Mouse (Mus musculus) frontal cortex, postnatal 10 days (tissue): Measurements from ENCODE around the gene Wdr72.

Experiments used
- DNase-seq, 2 experiments: peaks; one replicate each; pipeline ENCODE4 v3.0.0; 2022; ENCODE audit warnings: low spot score in 2 of 2, mixed read lengths in 1 of 2

The Wdr72 gene

DNA sequence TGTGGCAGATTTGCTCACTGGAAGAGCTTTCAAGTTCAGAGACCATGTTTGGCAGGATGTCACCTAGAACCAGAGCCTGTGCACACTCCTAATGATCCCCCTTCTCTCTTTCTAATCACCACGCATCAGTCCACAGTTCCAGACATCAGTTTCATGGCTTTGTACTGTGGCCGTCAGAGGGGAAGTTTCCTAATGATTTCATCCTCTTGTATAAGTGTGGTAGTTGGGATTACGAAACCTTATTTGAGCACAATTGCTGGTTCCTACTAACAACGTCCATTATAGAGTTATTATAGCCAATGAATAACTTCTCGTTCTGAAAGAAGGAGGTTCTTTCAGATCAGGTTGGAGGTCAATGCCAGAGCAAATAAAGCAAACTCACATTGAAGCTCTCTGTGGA lies 131.1 kb downstream of the Wdr72 start:
- DNase-seq: no peak

DNA sequence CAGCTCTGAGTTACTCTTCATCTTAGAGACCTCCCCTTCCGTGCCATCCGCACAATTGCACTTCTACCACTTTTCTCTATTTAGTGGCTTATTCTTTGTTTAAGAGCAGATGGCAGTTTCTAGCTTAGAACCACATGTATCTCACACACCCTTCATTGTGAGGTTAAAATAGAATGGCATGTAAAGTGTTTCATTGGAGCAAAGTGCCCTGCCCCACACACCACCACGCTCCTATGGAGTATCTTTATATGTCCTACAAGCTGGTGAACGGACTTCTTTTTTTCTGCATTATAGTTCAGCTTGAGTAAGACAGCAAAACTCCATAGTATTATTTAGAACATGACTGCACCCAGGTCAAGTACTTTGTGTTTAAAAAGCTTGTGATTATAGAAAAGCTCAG lies 137.9 kb downstream of the Wdr72 start:
- no peak for DNase-seq

DNA sequence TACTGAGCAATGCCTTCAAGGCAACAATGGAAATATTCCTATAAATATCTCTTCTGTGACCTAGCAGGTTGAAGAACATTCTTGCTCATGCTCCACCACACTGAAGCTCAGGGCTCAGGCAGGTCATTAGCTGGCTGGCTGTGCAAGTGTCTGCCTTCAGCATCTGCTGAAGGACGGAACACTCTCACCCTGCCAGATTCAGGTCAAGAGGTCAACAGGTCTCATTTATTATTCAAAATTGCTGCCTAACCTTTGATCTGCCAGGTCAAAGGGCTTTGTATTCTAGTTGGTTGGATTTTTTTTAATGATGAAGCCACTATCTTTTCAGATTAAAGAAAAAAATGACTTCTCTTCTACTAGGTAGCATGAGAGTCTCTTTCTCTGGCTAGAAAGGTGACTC lies 139.3 kb downstream of the Wdr72 start:
- DNase-seq: no peak

DNA sequence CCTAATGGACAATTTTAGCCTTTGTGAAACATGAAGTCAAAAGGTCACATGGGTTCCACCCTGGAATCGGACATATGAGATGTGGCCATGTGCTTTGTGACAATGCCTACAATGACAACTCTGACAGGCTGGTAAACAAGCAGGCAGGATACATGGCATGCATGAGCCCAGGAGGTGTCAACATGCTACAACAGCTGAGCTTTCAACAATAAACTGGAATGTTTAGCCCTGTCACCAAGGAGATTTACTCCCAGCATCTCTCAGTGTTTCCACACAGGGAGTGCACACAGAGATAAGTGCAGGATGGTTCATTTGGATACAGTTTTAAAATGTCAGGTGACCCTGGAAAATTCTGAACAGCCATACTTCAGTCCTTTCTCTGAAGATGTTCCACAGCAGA lies 140.4 kb downstream of the Wdr72 start:
- DNase-seq: no peak

DNA sequence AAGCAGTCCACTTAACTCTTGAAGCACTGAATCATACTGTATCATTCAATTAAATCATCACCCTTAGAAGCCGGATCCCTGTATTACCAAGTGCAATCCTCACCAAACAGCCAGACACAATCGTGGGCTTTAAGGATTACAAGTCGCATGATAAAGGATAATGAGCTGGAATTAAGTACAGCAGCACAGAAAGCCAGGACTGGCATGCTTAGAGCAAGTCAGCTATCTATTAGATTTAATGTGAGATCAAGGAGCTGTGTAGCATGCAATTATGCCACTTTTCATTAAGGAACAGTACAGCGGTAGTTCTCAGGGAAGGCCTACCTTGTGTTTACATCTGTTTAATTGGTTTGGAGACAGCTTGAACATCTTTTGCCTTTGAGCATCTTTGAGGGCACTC lies 148.2 kb downstream of the Wdr72 start:
- no peak for DNase-seq

DNA sequence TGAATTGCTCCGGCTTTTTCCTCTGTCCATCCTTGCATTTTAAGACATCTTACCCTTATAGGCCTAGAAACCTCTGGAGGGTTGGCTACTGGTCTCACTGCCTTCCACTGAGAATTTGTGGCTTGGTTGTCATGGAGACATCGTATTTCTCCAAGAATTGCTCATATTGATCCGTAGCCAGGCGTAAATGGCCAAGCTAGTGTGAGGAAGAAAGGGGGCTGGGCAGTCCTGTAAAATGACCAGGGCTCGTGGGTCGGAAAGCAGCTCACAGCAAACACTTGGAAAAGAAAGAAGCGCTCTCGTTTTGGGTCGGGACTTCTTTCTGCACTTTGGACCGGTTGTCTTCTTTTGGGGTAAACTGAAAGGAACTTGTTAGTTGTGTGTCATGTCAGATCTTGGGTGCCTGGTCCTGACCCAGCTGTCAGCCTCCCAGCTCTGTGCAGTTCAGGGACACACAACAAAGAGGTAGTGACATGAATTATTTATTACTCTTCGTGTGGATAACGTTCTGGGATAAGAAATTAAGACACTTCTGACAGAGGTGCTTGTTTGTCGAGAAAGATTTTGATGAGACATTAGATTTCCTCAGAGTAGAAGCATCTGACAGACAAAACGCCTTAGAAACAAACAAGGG lies 167.7 kb downstream of the Wdr72 start:
- DNase-seq: no peak

DNA sequence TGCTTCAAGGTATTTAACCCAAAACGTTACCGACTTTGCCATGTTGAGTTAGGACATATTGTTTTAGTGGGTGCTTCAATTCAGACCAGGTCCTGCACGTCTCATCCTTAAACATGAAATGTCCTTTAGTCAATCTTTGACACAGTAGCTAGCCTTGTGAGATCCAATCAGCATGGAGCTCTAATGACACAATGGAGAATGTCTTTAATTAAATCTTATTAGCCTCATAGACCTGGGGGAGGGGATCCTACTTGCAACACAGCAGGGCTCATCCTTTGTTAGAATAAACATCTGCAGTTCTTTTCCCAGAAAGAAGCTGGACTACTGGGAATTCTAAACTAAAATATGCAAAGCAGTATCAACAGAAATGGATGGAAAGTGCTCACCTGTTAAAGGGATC lies 171.9 kb downstream of the Wdr72 start:
- no peak for DNase-seq

DNA sequence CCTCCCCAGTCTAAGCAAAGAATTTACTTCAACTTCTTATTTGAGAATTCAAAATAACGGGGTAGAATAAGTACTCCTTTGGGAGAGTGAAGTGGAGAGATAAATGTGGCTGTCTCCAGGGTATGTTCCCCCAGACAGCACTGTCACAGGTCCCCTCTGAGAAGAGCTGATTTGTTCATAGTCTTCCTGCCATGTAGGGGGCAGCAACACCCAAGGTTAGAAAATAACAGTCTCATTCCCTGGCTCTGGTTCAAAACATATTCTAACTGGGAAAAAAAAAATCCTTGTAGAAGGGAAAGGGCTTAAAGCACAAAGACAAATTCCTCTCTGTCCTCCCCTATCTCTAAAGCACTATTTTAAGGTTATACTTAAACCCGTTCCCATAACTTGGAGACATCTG lies 176.1 kb downstream of the Wdr72 start:
- DNase-seq: peak in 1 of 2 experiments; percentile 17

DNA sequence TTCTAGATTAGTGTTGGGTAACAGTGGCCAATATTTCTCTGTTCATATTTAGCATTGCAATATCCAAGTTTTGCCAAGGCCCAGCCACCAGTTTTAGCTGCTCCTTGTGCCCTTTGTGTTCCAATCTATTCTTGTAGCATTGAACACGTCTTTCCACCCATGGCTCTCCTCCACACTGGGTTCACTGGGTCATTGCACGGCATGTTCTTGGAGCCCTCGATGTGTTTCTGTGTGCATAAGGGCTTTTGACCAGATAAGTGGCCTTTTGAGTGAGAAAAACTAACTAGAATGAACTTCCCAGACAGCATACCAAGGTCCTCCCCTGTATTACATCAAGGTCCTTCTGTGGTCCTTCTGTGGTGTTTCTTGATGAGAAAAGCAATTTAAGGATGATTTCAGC lies 184.3 kb downstream of the Wdr72 start:
- no peak for DNase-seq

DNA sequence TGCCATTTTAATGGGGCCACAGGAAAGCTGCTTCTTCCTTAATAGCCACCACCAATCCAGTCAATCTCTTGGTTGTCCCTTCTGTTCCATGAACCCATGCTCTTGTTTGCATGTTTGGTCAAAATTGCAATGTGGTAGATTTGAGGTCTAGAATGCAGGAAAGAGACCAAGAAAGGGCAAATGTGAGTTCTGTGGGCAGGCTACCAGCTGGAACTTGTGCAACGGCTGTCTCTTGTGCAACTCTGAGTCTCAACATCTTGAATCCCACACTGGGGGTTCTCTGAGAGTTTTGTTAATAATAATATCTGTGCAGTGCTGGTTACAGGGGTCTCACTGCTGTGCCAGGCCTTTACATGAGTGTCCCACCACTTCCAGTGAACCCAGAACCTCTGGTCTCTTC lies 208.6 kb downstream of the Wdr72 start:
- no peak for DNase-seq

DNA sequence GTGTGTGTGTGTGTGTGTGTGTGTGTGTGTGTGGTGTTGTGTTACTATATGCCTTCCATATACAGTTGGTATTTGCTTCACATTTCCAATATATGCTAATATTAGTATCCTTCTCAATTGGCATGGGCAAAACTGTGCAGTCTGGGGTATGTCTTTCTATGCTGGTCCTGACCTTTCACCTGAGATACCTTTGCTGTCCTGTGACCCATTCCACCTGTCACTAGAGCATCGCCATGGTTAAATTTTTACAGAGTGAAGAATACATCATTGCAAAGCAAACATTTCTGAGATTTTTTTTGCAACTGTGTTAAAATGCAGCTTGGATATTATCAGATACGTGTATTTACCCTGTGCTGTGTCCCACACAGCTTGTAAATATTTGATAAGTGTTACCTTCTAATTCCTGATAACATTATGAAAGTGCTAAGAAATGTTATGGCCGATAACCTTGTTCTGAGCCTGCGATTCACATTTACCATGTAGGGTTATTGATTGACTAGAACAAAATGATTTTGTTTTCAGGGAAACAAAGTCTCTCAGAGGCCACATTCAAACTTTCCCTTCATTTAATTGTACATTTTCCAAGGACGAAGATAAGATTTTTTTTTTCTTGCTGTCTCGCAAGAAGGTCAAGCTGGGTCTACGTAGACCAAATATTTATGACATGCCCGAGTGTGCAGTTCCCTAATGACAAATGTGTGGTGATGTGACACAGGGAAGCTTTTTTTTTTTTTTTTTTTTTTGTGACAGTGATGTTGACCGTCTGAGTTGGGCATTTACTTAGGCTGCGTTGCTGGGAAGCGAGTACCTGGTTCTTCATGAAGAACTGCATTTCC lies 214.2 kb downstream of the Wdr72 start:
- no peak for DNase-seq

DNA sequence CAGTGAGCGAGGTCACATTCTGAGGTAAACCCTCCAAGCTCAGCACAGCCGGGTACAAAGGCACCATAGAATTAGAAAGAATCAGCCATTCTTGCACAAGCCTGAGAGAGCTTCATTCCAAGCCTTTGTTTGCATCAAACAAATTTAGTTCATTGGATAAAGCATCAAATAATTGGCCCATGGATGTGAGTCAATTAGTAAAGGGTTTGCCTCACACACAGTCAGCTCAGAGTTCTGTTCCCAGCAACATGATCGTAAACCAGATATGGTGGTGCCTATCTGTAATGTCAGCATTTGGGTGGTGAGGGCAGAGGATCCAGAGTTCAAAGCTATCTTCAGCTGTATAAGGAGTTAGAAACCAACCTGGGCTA lies 214.8 kb downstream of the Wdr72 start:
- no peak for DNase-seq

DNA sequence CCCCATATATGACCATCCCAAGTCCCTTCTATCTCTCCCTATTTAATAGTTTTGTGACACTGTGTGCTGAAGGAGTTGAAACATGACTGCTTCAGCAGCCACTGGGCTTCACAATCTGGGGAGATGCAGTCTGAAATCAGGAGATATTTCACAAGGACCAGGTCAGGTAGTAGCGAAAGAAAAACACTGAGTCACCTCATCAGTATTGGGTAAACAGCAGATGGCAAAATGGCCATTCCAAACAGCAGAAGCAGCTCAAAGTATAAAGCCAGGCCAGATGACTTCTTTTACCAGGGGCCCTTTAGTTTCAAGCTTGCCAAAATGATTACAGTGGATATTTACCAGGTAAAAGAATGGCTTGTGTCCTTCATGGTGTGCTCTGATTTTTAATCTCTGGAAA lies 215.8 kb downstream of the Wdr72 start:
- DNase-seq: no peak

DNA sequence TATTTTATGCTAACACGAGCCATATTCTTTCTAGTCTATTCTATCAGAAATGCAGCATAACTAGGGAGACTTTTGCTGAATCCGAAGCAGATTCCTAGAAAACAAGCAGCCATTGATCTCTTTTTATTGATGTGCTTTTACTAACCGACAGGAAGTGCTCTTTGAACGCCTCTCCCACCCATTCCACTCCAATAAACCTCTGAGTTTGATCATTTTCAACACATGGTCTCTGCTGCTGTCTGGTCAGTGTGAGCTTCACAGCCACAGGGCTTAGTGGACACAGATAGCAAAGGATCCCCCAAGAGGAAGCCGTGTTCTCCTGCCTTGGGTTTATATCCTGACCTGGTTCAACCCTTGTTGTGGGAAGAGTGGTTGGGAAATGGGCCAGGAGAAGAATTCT lies 218.7 kb downstream of the Wdr72 start:
- no peak for DNase-seq

DNA sequence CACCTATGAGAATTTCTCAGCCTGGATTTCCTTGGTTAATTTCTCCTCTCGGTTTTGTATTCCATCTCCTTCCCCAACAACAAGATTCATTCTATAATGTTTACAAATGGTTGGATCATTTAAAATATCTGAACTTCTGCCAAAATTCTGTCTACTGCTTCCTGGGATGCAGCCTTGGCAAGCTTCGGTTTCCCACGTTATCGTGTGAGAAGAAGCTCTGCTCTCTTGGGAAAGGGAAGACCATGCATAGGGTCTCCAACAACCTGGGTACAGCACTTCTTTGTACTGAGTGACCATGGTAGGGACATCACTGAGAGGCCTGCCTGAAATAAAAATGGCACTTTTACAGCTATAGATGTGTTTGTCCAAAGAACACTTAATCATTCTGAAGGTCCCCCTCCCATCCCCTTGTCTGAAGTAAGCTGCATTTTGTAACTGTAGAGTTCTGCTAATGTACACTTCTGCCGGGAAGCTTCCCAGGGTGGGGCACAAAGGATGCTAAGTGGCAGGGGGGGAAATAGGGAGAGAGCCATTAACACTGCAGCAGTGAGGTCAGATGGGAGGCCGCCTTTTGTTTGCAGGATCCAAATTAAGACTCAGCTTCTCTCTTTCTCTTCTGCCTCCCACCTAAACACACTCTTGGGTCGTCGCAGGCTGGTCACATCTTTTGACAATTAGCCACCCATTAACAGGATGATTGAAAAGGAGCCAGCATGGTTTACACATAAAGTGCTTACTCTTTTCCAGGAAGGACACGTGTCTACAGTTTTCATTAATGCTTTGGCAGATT lies 220.7 kb downstream of the Wdr72 start:
- DNase-seq: no peak

DNA sequence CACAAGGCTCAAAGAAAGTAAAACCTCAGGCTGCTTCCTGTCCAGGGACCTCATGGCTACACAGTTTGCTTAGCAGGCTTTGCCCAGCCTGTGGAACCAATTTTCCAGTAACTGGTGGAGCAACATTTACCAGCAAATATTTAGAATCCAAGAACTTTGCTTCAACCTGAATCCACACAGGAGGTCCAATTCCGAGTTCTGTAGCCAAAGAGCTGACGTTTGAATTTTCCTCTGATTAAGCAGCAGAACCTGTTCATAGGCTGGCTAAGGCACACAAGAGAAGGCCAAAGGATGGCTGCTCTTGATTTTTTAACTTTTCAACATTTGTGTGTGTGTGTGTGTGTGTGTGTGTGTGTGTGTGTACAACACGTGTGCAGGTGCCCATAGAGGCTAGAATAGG lies 222.2 kb downstream of the Wdr72 start:
- no peak for DNase-seq
